Mouse (Mus musculus) bone marrow macrophage, adult 2 months (primary cell): ENCODE data around the gene Creg1.

Experiments
- CTCF ChIP-seq: IDR thresholded peaks from 2 replicates; pipeline ENCODE4 v1.5.1; 2012; ENCODE audit warnings: low read depth, mild to moderate bottlenecking, low read length, moderate library complexity
- POLR2A ChIP-seq: IDR thresholded peaks from 2 replicates; pipeline ENCODE4 v1.6.1; 2012; ENCODE audit warnings: mild to moderate bottlenecking, low read depth, low read length, borderline replicate concordance

DNA sequence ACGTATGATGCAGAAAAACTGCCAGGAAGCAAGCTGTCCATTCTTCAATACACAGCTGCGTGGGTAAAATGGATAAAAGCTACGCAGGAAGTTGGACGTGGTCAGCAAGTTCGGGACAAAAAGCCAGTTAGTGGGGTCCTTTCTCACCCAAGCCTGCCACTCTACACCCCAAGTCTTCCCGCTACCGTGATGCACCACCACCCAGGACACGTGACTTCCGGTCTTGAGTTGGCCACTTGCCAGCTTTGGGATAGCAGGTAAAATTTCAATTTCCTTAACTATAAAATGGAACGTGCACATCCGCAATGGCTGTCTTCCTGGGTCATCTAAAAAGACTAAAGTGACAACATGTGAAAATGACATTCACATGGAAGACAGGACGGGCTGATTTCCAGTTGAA lies 18.4 kb downstream of the Creg1 start:
- no peak for TF ChIP-seq POLR2A
- no peak for TF ChIP-seq CTCF
